Mouse (Mus musculus): ENCODE measurements at regions not wholly inside any gene's neighbourhood (a gene's known extent, or its start where the extent isn't known, plus 50 kb on each side); places are given as distances from the start of the nearest gene placed in this dataset.

DNA sequence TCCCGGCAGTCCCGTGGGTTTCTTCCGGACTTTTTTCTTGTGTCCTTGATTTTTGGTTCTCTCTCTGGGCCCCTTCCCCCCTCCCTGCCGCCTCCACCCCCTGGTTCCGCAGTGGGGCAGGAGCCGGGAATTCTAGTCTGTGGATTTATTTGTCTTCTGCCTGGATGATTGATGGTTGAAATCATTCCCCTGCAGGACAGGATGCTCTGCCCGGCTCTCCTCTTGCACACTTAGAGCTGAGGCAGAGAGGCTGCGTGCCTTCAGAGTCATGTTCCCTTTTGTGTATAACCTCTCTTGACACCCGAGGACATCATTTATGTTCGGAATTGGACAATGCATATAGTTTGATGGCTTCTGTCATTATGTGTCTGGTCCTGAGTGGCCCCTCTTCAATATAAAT lies 74.0 kb downstream of the Dmrta2 start:
- TF ChIP-seq CTCF (IDR thresholded peaks at IDR 0.05; ENCODE audit: extremely low read depth, insufficient read depth, insufficient read length, insufficient replicate concordance) (no peak), POLR2A (IDR thresholded peaks at IDR 0.05; ENCODE audit: low read depth, low read length) (no peak)
- WGBS: 53% methylated on average over 10 of the region's 10 CpGs
- peaks cover 3% of the 10 kb centered on the region; the same call in 1 of the 2 replicates for H3K27me3 ChIP-seq (ENCODE audit: control insufficient read depth, insufficient read depth, low read length)
- no peaks in the 10 kb centered on the region for H3K36me3 ChIP-seq (ENCODE audit: control insufficient read depth, insufficient read depth, low read length)
- no peak for DNase-seq (ENCODE audit: low read depth in 1 of 2, low spot score in 2 of 2)
- peaks cover 4% of the 10 kb centered on the region; the same call in 1 of the 2 replicates for H3K4me1 ChIP-seq (ENCODE audit: control insufficient read depth, insufficient read depth, insufficient read length)
- H3K4me3 ChIP-seq (ENCODE audit: extremely low read depth, insufficient read depth, insufficient read length): no peak overlapping the region
- H3K27ac ChIP-seq (ENCODE audit: insufficient read depth, low read length): no peak overlapping the region

DNA sequence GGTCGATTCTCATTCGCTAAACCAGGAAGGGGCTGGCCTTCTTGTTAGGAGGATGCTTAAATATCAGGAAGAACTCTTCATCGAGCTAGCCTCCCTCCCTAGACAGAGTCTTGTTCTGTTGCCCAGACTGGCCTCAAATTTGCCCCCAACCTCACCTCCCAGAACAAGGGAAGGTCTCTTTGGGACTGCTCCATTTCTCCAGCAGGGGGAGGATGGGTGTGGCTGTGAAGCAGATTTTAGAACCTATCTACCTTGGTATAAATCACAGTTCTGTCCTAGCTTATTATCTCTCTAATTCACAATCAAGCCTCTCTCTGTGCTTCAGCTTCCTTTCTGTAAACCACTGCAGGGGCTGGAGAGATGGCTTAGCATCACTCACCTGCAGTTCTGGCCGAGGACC lies 75.1 kb downstream of the Dmrta2 start:
- H3K4me3 ChIP-seq (ENCODE audit: extremely low read depth, insufficient read depth, insufficient read length): no peak overlapping the region
- TF ChIP-seq CTCF (IDR thresholded peaks at IDR 0.05; ENCODE audit: extremely low read depth, insufficient read depth, insufficient read length, insufficient replicate concordance) (no peak), POLR2A (IDR thresholded peaks at IDR 0.05; ENCODE audit: low read depth, low read length) (no peak)
- peaks cover 4% of the 10 kb centered on the region; the same call in 1 of the 2 replicates for H3K4me1 ChIP-seq (ENCODE audit: control insufficient read depth, insufficient read depth, insufficient read length)
- no peak overlapping the region for H3K27ac ChIP-seq (ENCODE audit: insufficient read depth, low read length)
- no peak for DNase-seq (ENCODE audit: low read depth in 1 of 2, low spot score in 2 of 2)
- H3K36me3 ChIP-seq (ENCODE audit: control insufficient read depth, insufficient read depth, low read length): no peaks in the 10 kb centered on the region
- peaks cover 3% of the 10 kb centered on the region; the same call in 1 of the 2 replicates for H3K27me3 ChIP-seq (ENCODE audit: control insufficient read depth, insufficient read depth, low read length)
- 86% methylated on average over 4 of the region's 4 CpGs for WGBS

- TF ChIP-seq POLR2A (IDR thresholded peaks at IDR 0.05; ENCODE audit: low read depth, low read length) (no peak), CTCF (IDR thresholded peaks at IDR 0.05; ENCODE audit: extremely low read depth, insufficient read depth, insufficient read length, insufficient replicate concordance) (no peak)
- no peak overlapping the region for H3K4me3 ChIP-seq (ENCODE audit: extremely low read depth, insufficient read depth, insufficient read length)
- no peak overlapping the region for H3K27ac ChIP-seq (ENCODE audit: insufficient read depth, low read length)
- H3K27me3 ChIP-seq (ENCODE audit: control insufficient read depth, insufficient read depth, low read length): no peaks in the 10 kb centered on the region
- DNase-seq (ENCODE audit: low read depth in 1 of 2, low spot score in 2 of 2): no peak
- no peaks in the 10 kb centered on the region for H3K36me3 ChIP-seq (ENCODE audit: control insufficient read depth, insufficient read depth, low read length)
- H3K4me1 ChIP-seq (ENCODE audit: control insufficient read depth, insufficient read depth, insufficient read length): no peaks in the 10 kb centered on the region
- 85% methylated on average over 3 of the region's 3 CpGs for WGBS
These were observed 96.0 kb downstream of the Dmrta2 start for GRCm38 (mm10) chr4:110073836-110074235.

DNA sequence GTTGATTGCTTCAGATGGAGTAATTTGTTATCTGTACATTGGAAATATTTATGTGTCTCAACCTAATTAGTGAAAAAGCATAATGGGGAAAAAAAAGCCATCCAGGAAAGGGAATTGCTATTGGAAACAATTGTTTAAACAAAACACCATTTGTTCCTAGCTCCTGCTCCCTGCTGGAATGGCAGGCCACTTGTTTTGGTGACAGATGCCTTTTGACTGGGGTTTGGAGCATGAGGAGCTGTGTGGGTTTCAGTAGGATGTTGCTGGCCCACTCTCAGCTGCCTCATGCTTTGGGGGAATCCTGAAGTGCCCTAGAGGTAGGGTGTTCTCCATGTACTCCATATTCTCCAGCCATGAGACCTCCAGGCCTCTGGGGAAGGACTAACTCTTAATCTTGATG lies 105.5 kb downstream of the Dmrta2 start:
- H3K27ac ChIP-seq (ENCODE audit: insufficient read depth, low read length): no peak overlapping the region
- DNase-seq (ENCODE audit: low read depth in 1 of 2, low spot score in 2 of 2): no peak
- no peak overlapping the region for H3K4me3 ChIP-seq (ENCODE audit: extremely low read depth, insufficient read depth, insufficient read length)
- H3K27me3 ChIP-seq (ENCODE audit: control insufficient read depth, insufficient read depth, low read length): no peaks in the 10 kb centered on the region
- TF ChIP-seq POLR2A (IDR thresholded peaks at IDR 0.05; ENCODE audit: low read depth, low read length): no peak
- TF ChIP-seq CTCF (IDR thresholded peaks at IDR 0.05; ENCODE audit: extremely low read depth, insufficient read depth, insufficient read length, insufficient replicate concordance): no peak
- H3K36me3 ChIP-seq (ENCODE audit: control insufficient read depth, insufficient read depth, low read length): no peaks in the 10 kb centered on the region
- no peaks in the 10 kb centered on the region for H3K4me1 ChIP-seq (ENCODE audit: control insufficient read depth, insufficient read depth, insufficient read length)

- DNase-seq (ENCODE audit: low read depth in 1 of 2, low spot score in 2 of 2): no peak
- WGBS: 47% methylated on average over 9 of the region's 9 CpGs
- TF ChIP-seq POLR2A (IDR thresholded peaks at IDR 0.05; ENCODE audit: low read depth, low read length) (no peak), CTCF (IDR thresholded peaks at IDR 0.05; ENCODE audit: extremely low read depth, insufficient read depth, insufficient read length, insufficient replicate concordance) (no peak)
- no peaks in the 10 kb centered on the region for H3K4me1 ChIP-seq (ENCODE audit: control insufficient read depth, insufficient read depth, insufficient read length)
- no peaks in the 10 kb centered on the region for H3K27me3 ChIP-seq (ENCODE audit: control insufficient read depth, insufficient read depth, low read length)
- H3K36me3 ChIP-seq (ENCODE audit: control insufficient read depth, insufficient read depth, low read length): no peaks in the 10 kb centered on the region
- no peak overlapping the region for H3K4me3 ChIP-seq (ENCODE audit: extremely low read depth, insufficient read depth, insufficient read length)
- no peak overlapping the region for H3K27ac ChIP-seq (ENCODE audit: insufficient read depth, low read length)
These were observed 109.9 kb downstream of the Dmrta2 start for GRCm38 (mm10) chr4:110087570-110088247.

- no peak overlapping the region for H3K4me3 ChIP-seq (ENCODE audit: extremely low read depth, insufficient read depth, insufficient read length)
- H3K27me3 ChIP-seq (ENCODE audit: control insufficient read depth, insufficient read depth, low read length): no peaks in the 10 kb centered on the region
- no peak overlapping the region for H3K27ac ChIP-seq (ENCODE audit: insufficient read depth, low read length)
- no peaks in the 10 kb centered on the region for H3K36me3 ChIP-seq (ENCODE audit: control insufficient read depth, insufficient read depth, low read length)
- no peak for TF ChIP-seq CTCF (IDR thresholded peaks at IDR 0.05; ENCODE audit: extremely low read depth, insufficient read depth, insufficient read length, insufficient replicate concordance)
- TF ChIP-seq POLR2A (IDR thresholded peaks at IDR 0.05; ENCODE audit: low read depth, low read length): no peak
- no peak for DNase-seq (ENCODE audit: low read depth in 1 of 2, low spot score in 2 of 2)
- no peaks in the 10 kb centered on the region for H3K4me1 ChIP-seq (ENCODE audit: control insufficient read depth, insufficient read depth, insufficient read length)
- 91% methylated on average over 6 of the region's 6 CpGs for whole genome bisulfite sequencing
These were observed 115.4 kb downstream of the Dmrta2 start for GRCm38 (mm10) chr4:110093040-110093820.

GRCm38 (mm10) chr4:110094541-110094940 lies 116.7 kb downstream of the Dmrta2 start:
- no peak for DNase-seq (ENCODE audit: low read depth in 1 of 2, low spot score in 2 of 2)
- Histone ChIP-seq H3K27ac (ENCODE audit: insufficient read depth, low read length) (no peak overlapping the region), H3K4me3 (ENCODE audit: extremely low read depth, insufficient read depth, insufficient read length) (no peak overlapping the region), H3K36me3 (ENCODE audit: control insufficient read depth, insufficient read depth, low read length) (no peaks in the 10 kb centered on the region), H3K27me3 (ENCODE audit: control insufficient read depth, insufficient read depth, low read length) (no peaks in the 10 kb centered on the region), H3K4me1 (ENCODE audit: control insufficient read depth, insufficient read depth, insufficient read length) (no peaks in the 10 kb centered on the region)
- TF ChIP-seq CTCF (IDR thresholded peaks at IDR 0.05; ENCODE audit: extremely low read depth, insufficient read depth, insufficient read length, insufficient replicate concordance) (no peak), POLR2A (IDR thresholded peaks at IDR 0.05; ENCODE audit: low read depth, low read length) (no peak)
- WGBS: 91% methylated on average over 1 of the region's 1 CpGs

Measured in spleen, adult 2 months (tissue).